Mouse (Mus musculus): ENCODE measurements around the gene Gm28044.
A peak's percentile ranks its signal among the peaks of the same experiment; 100 is the strongest.
"Not testable (repeated sequence)": the region's sequence is repeated elsewhere in the genome, so short reads cannot be mapped to it uniquely, and the experiment has no call there.

The Gm28044 gene

DNA sequence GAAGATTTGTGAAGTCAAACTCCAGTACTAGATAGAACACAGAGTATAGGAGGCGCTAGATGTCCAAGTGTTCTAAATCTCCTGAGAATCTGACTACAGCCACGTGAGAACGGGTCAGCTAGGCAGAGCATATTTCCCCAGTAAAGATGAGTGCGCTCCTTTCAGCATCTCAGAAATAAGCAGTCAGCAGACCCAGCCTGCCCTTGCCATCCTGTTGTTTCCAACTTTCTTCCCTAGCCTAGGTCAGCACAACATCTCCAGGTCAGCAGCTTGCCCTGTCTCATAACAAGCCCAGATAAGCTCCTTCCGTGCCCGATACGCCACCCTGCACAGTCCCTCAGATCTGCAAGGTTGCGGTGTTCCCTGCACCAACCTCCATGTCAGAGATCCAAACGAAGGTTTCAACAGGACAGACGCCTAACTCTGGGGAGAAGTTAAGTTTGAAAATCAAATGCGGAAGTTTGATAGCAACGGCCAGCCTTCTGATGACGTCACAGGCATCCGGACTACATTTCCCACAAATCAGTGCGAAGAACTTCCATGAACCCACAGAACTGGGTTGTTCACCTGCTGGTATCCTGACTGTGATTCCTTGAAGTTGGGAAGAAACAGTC lies at the start of gene Gm28044, which contains the start of gene Zfp953:
Gene Gm28044, minus strand, starts transcription at position 406 of the 614 bp plus-strand sequence.
Gene Zfp953, minus strand, starts transcription at position 475 of the 614 bp plus-strand sequence.
- peak; percentile 85 to 87 for DNase-seq

DNA sequence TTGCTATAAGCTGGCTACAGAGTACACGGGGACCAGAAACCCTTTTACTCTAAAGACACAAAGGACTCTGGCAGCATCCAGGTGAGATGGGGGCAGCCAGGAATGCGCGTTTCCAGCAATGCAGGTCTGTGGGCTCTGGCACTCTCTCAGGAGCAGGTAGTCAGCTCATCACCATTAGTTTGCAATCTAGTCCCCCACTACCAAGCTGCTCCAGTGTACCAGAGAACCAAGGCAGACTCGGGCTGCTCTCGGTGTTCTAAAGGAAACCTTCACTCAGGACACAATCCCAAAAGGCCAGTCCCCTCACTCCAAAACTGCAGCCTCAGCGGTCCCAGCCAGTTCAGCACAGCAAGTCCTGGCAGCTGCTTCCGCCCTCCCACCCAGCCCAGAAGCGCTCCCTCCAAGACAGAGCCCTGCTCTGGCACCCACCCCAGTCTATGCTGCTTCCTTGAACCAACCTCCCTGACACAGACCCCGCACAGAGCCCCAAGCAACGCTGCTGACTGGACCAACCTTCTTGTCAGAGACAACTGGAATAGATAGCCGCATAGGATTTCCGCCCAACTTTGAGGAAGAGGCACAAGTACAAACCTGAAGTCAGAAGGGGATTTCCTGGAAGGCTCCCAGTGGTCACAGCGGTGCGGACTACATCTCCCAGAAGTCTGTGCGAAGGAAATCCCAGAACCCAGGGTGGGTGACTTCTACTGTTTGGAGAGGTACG lies 39.0 kb upstream of the Gm28044 start, which contains the start of gene Zfp429:
Gene Zfp429, minus strand, starts transcription at position 637 of the 721 bp plus-strand sequence.
- DNase-seq: peak; percentile 69 to 76

DNA sequence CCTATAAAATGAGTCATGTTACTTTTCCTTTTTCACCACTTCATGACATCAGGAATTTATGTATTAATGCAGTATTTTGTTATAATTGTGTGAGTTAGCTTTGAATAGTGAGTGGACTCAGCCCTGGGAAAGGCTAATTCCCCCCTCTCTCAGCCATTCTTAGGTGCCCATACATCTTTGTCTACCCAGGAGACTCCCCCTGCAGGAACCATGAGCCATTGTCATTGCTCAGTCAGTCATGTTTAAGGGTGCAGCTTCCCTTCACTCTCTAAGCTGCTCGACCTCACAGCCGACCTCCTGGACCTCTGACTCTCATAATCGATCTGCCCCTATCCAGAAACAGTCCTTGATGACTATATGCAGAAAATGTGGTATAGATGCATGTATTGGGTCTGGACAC lies 15.9 kb upstream of the Gm28044 start:
- not testable (repeated sequence) for DNase-seq

DNA sequence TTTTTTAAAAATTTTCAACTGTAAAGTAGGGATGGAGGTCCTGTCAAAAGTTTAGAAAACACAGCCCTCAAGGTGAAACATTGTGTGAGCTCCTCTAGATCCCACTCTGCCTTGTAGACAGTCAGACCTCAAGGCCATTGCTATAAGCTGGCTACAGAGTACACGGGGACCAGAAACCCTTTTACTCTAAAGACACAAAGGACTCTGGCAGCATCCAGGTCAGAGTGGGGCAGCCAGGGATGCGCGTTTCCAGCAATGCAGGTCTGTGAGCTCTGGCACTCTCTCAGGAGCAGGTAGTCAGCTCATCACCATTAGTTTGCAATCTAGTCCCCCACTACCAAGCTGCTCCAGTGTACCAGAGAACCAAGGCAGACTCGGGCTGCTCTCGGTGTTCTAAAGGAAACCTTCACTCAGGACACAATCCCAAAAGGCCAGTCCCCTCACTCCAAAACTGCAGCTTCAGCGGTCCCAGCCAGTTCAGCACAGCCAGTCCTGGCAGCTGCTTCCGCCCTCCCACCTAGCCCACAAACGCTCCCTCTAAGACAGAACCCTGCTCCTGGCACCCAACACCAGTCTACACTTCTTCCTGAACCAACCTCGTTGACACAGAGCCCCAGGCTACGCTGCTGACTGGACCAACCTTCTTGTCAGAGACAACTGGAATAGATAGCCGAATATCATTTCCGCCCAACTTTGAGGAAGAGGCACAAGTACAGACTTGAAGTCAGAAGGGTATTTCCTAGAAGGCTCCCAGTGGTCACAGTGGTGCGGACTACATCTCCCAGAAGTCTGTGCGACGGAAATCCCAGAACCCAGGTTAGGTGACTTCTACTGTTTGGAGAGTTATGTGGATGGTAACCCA lies 14.9 kb upstream of the Gm28044 start, which contains the start of the genes Gm28041 and Zfp456:
Gene Gm28041, minus strand, starts transcription at position 684 of the 862 bp plus-strand sequence.
Gene Zfp456, minus strand, starts transcription at position 761 of the 862 bp plus-strand sequence.
- peak; percentile 75 to 82 for DNase-seq

DNA sequence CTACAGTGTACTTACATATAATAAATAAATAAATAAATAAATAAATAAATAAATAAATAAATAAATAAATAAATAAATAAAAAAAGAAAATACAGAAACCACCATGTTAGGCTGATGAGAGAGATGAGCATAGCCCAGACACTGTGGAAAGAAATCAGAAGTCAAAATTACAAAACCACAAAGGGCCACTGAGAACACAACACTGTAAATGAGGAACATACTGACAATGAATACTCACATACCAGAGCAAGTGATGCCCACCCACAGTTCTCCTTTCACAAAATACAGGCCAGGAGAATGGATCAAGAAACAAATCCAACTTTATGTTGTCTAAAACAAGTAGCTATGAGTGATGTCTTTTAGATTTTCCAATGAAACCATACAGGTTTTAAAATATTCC lies 8.5 kb downstream of the Gm28044 start:
- DNase-seq: no peak

DNA sequence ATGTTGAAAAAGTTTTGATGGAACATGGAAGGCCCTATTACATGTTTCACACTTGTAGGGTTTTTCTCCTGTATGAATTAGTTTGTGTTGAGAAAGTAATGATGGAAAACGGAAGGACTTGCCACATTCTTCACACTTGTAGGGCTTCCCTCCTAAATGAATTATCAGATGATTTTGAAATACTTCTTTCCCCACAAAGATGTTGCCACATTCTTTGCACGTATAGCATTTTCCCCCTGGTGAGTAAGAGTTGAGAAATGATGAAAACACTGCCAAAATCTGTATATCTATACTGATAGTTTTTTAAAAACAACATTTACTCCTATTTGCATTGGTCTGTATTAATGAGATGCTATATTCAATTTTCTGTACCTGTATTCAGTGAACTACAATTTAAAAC lies 16.9 kb downstream of the Gm28044 start:
- no peak for DNase-seq

DNA sequence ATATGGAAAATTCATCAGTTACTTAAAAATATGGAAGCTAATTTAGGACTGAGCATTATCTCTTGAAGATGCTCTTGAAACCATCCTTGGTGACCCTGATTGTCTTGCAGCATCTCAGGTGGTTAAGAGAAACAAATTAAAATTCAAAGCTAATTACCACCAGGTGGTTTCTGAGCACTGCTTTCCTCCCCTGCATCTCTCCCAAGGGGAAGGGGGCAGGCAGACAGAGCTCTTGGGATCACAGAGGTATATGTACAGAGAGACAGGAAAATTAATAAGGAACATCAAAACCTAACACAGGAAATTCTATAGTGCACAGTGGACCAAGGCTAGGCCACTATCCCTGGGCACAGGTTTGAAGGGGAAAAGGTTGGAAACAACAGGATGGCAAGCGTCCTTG lies 27.5 kb downstream of the Gm28044 start:
- DNase-seq: no peak

DNA sequence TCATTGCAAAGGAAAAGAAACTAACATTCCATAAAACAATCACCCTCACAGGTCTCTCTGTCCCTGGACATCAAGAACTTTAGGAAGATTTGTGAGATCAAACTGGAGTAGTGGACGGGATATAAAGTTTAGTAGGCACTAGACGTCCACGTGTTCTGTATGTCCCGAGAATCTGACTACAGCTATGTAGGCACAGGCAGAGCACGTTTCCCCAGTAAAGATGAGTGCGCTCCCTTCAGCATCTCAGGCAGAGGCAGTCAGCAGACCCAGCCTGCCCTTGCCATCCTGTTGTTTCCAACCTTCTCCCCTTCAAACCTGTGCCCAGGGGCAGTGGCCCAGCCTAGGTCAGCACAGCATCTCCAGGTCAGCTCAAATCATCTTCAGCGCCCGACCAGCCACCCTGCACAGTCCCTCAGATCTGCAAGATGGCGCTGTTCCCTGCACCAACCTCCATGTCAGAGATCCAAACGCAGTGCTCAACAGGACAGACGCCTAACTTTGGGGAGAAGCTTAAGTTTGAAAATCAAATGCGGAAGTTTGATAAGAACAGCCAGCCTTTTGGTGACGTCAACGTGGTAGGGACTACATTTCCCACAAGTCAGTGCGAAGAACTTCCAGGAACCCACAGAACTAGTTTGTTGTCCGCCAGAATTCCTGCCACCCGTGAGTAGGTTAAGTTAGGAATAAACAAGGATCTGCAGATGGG lies 28.2 kb downstream of the Gm28044 start, which contains the start of gene Zfp595:
Gene Zfp595, minus strand, starts transcription at position 552 of the 706 bp plus-strand sequence.
- peak; percentile 73 to 76 for DNase-seq

DNA sequence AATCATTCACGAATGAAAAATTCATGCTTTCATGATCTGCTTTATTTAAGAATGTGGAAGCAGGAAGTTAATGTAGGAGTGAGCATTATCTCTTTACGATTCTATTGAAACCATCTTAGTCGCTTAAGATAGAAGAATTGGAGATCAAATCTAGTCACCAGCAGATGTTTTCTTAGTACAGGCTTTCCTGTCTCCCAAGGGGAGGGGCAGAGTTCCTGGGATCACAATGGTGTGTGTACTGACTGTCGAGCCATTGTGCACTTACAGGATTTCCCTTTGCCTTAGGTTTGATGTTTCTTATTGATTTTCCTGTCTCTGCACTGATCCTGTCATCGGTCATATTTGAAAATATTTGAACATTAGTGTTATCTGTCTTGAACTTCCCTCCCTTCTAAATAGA lies 53.6 kb downstream of the Gm28044 start:
- no peak for DNase-seq

DNA sequence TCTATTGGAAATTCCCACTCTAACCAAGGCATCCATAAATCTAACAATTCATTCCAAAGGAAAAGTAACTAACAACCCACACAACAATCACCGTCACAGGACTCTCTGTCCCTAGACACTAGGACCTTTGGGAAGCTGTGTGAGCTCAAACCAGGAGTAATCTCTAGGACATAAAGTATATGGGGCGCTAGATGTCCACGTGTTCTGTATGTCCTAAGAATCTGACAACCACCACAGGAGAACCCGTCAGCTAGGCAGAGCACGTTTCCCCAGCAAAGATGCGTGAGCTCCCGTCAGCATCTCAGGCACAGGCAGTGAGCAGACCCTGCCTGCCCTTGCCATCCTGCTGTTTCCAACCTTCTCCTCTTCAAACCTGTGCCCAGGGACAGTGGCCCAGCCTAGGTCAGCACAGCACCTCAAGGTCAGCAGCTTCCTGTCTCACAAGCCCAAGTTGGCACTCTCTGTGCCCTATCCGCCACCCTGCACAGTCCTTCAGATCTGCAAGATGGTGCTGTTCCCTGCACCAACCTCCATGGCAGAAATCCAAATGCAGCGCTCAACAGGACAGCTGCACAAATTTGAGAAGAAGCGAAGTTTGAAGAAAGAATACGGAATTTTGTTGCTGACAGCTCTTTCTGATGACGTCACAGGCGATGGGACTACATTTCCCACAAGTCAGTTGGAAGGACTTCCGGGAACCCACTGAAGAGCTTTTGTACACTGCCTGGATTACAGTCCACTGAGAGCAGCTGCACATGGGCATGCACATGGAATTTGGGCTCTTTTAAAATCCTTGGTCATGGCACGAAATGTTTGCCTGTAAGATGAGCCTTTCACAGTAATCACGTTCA lies 54.3 kb downstream of the Gm28044 start, which contains the start of gene Zfp457:
Gene Zfp457, minus strand, starts transcription at position 664 of the 851 bp plus-strand sequence.
- peak; percentile 78 to 80 for DNase-seq

DNA sequence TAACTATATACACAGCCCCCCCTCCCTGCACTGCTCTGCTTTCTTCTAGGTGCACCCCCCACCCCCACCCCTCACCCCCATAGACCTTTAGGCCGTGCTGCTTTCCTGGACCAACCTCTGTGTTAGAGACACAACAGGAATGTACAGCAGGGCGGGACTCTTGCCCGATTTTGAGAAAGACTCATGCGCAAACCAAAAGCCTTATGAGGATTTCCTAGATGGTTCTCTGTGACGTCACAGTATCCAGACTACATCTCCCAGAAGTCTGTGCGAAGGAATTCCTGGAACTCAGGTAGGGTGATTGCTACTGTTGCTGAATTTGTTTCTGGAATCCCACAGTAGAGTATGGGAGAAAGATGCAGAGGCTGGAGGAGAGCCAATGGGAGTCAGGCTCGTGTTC lies 82.0 kb downstream of the Gm28044 start, which contains the start of gene Zfp458:
Gene Zfp458, minus strand, starts transcription at position 153 of the 400 bp plus-strand sequence.
- DNase-seq: no peak

DNA sequence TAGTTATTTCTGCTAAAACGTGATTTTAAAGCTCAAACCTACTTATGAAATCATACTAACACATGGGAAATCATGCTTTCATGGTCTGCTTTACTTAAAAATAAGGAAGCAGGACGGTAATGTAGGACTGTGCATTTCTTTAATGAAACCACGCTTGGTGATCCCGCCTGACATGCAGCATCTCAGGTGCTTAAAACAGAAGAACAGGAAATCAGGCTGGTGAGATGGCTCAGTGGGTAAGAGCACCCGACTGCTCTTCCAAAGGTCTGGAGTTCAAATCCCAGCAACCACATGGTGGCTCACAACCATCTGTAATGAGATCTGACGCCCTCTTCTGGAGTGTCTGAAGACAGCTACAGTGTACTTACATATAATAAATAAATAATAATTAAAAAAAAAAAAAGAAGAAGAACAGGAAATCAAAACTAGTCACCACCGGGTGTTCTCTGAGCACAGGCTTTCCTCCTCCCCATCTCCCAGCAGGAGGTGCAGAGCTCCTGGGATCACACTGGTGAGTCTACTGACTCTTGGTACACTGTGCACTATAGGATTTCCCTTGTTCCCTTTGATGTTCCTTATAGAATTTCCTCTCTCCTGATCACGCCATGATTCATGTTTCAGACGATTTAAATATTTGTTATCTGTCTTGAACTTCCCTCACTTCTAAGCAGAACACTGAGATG lies 90.8 kb downstream of the Gm28044 start:
- DNase-seq: not testable (repeated sequence)

DNA sequence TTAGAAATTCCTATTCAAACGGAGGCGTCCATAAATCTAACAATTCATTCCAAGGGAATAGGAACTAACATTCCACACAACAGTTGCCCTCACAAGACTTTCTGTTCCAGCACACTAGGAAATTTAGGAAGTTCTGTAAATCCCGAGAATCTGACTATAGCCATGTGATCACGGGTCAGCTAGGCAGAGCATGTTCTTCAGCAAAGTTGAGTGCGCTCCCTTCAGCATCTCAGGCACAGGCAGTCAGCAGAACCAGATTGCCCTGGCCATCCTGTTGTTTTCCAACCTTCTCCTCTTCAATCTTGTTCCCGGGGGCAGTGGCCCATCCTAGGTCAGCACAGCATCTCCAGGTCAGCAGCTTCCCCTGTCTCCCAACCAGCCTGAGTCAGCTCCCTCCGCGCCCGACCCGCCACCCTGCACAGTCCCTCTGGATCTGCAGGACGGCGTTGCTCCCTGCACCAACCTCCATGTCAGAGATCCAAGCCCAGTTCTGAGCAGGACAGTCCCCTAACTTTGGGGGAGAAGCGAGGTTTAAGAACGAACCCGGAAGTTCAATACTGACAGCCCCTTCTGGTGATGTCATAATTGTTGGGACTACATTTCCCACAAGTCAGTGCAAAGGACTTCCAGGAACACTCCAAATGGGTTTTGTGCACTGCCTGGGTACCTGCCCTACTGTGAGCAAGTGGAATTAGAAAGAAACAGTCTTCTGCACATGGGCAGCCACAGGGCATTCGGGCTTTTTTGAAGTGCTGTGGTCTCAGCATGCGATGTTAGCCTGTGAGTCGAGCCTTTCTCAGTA lies 91.6 kb downstream of the Gm28044 start:
- peak; percentile 60 for DNase-seq
